Mouse (Mus musculus) embryonic stem cell, embryonic (primary cell): ENCODE data around the gene Rps15.

Experiments
- CTCF ChIA-PET, 4 experiments: fragments of 300-600 bp in 2 of 4; fragments of 350-600 bp in 2 of 4; sonication (Branson Sonifier 250); formaldehyde crosslinking; loops; one replicate each; lab custom pipeline; 2022; ENCODE audit warnings: inconsistent platforms in 2 of 4; lab: Charles Lee
- POLR2A ChIA-PET, 4 experiments: fragments of 300-600 bp in 2 of 4; fragments of 350-600 bp in 2 of 4; sonication (Branson Sonifier 250); formaldehyde crosslinking; loops; one replicate each; lab custom pipeline; 2022; ENCODE audit warnings: antibody characterized with exemption in 4 of 4, inconsistent platforms in 1 of 4; lab: Charles Lee

The Rps15 gene

GRCm38 (mm10) chr10:80255881-80256535 is 36.2 kb upstream of the Rps15 start:
- CTCF ChIA-PET, result interaction anchor here in 3 of 4 experiments (0.6 to 2.1 kb wide), 7 partner anchors 9 to 108 kb away, joined by 3 to 5 read pairs (median 4); partner anchors contain the start of genes Midn (in 1 of the 3) and Mum1 (in 1 of the 3)
- POLR2A ChIA-PET, result interaction anchor here in 3 of 4 experiments (0.5 to 12.5 kb wide), 13 partner anchors 10 to 402 kb away, joined by 3 to 169 read pairs (median 4); partner anchors contain the start of genes Rps15 (in 2 of the 3), Apc2 (in 1 of the 3), Mum1 (in 1 of the 3) and Ptbp1 (in 1 of the 3)

- ChIA-PET POLR2A (interaction anchor here in 2 of 4 experiments (0.6 to 12.5 kb wide), 11 partner anchors 8 to 575 kb away, joined by 3 to 169 read pairs (median 3); partner anchors contain the start of genes Rps15 (in 2 of the 2), Apc2 (in 1 of the 2) and Ndufs7 (in 1 of the 2)), CTCF (interaction anchor here in 1 of 4 experiments (0.6 kb wide), 1 partner anchor 32 kb away, joined by 5 read pairs; the partner anchor contains the start of gene Mum1)
These were observed 34.3 kb upstream of the Rps15 start for GRCm38 (mm10) chr10:80257936-80258335.

- ChIA-PET CTCF (interaction anchor here in 1 of 4 experiments (0.5 to 1.2 kb wide), 2 partner anchors 93 to 293 kb away, joined by 3 read pairs; no protein-coding TSS in a partner anchor), POLR2A (interaction anchor here in 3 of 4 experiments (0.5 to 12.5 kb wide), 17 partner anchors 9 to 91 kb away, joined by 3 to 169 read pairs (median 4); partner anchors contain the start of genes Apc2 (in 2 of the 3), Ndufs7 (in 2 of the 3), Rps15 (in 2 of the 3) and Pcsk4 (in 1 of the 3))
These were observed 33.3 kb upstream of the Rps15 start for GRCm38 (mm10) chr10:80258752-80259462.

GRCm38 (mm10) chr10:80259463-80259805 is 32.8 kb upstream of the Rps15 start:
- ChIA-PET POLR2A (interaction anchor here in 3 of 4 experiments (0.5 to 12.5 kb wide), 18 partner anchors 9 to 405 kb away, joined by 3 to 169 read pairs (median 4); partner anchors contain the start of genes Apc2 (in 2 of the 3), Ndufs7 (in 2 of the 3), Rps15 (in 2 of the 3) and Pcsk4 (in 1 of the 3)), CTCF (interaction anchor here in 1 of 4 experiments (1.2 kb wide), 1 partner anchor 92 kb away, joined by 3 read pairs; no protein-coding TSS in a partner anchor)

GRCm38 (mm10) chr10:80259861-80260641 is 32.2 kb upstream of the Rps15 start:
- ChIA-PET CTCF (interaction anchor here in 3 of 4 experiments (0.6 to 2.6 kb wide), 14 partner anchors 9 to 448 kb away, joined by 3 to 14 read pairs (median 3); partner anchors contain the start of genes Adamtsl5 (in 1 of the 3), Cbarp (in 1 of the 3) and Ndufs7 (in 1 of the 3)), POLR2A (interaction anchor here in 3 of 4 experiments (0.6 to 12.5 kb wide), 46 partner anchors 8 to 646 kb away, joined by 3 to 169 read pairs (median 5); partner anchors contain the start of genes Mum1 (in 3 of the 3), Rps15 (in 3 of the 3), Apc2 (in 2 of the 3) and Ndufs7 (in 2 of the 3))

GRCm38 (mm10) chr10:80260642-80261584 is 31.3 kb upstream of the Rps15 start, which contains the start of the genes Gamt and Dazap1:
TSS of gene Gamt (minus strand) at chr10:80261012.
TSS of gene Dazap1 (plus strand) at chr10:80261486.
- ChIA-PET CTCF (interaction anchor here (0.6 to 2.6 kb wide), 22 partner anchors 8 to 759 kb away, joined by 3 to 14 read pairs (median 3); partner anchors contain the start of genes Adamtsl5 (in 1 of the 4), Arid3a (in 1 of the 4), Cbarp (in 1 of the 4) and Mum1 (in 1 of the 4)), POLR2A (interaction anchor here in 3 of 4 experiments (0.6 to 12.5 kb wide), 90 partner anchors 9 to 1867 kb away, joined by 3 to 169 read pairs (median 4); partner anchors contain the start of genes Mum1 (in 3 of the 3), Rps15 (in 3 of the 3), Apc2 (in 2 of the 3) and Cirbp (in 2 of the 3))

GRCm38 (mm10) chr10:80261585-80261968 is 30.7 kb upstream of the Rps15 start:
- ChIA-PET POLR2A (interaction anchor here in 3 of 4 experiments (0.6 to 12.5 kb wide), 84 partner anchors 8 to 1867 kb away, joined by 3 to 169 read pairs (median 4); partner anchors contain the start of genes Rps15 (in 3 of the 3), Apc2 (in 2 of the 3), Cirbp (in 2 of the 3) and Mbd3 (in 2 of the 3)), CTCF (interaction anchor here in 3 of 4 experiments (0.6 to 2.6 kb wide), 16 partner anchors 31 to 759 kb away, joined by 3 to 14 read pairs (median 4); partner anchors contain the start of genes Adamtsl5 (in 1 of the 3), Arid3a (in 1 of the 3), Cbarp (in 1 of the 3) and Mum1 (in 1 of the 3))

- POLR2A ChIA-PET, result interaction anchor here in 3 of 4 experiments (0.6 to 12.5 kb wide), 63 partner anchors 9 to 667 kb away, joined by 3 to 169 read pairs (median 5); partner anchors contain the start of genes Rps15 (in 3 of the 3), Apc2 (in 2 of the 3), Mbd3 (in 2 of the 3) and Mum1 (in 2 of the 3)
- CTCF ChIA-PET, result interaction anchor here in 3 of 4 experiments (0.6 to 2.6 kb wide), 10 partner anchors 30 to 345 kb away, joined by 3 to 18 read pairs (median 4); partner anchors contain the start of genes Mum1 (in 1 of the 3), Pcsk4 (in 1 of the 3), Reep6 (in 1 of the 3) and Rps15 (in 1 of the 3)
These were observed 30.1 kb upstream of the Rps15 start for GRCm38 (mm10) chr10:80262169-80262568.

- ChIA-PET CTCF (interaction anchor here in 1 of 4 experiments (0.7 kb wide), 1 partner anchor 344 kb away, joined by 3 read pairs; no protein-coding TSS in a partner anchor), POLR2A (interaction anchor here (0.6 to 12.5 kb wide), 25 partner anchors 8 to 413 kb away, joined by 3 to 169 read pairs (median 12); partner anchors contain the start of genes Apc2 (in 2 of the 4), Ndufs7 (in 2 of the 4), Rps15 (in 2 of the 4) and Med16 (in 1 of the 4))
These were observed 29.4 kb upstream of the Rps15 start for GRCm38 (mm10) chr10:80262776-80263365.

GRCm38 (mm10) chr10:80264341-80265148 is 27.7 kb upstream of the Rps15 start:
- ChIA-PET POLR2A (interaction anchor here (0.6 to 12.5 kb wide), 36 partner anchors 9 to 412 kb away, joined by 3 to 169 read pairs (median 4); partner anchors contain the start of genes Rps15 (in 4 of the 4), Apc2 (in 2 of the 4), Mum1 (in 2 of the 4) and Csnk1g2 (in 1 of the 4)), CTCF (interaction anchor here in 3 of 4 experiments (0.6 to 1.3 kb wide), 9 partner anchors 8 to 496 kb away, joined by 3 to 5 read pairs (median 3); partner anchors contain the start of gene Mum1 (in 1 of the 3))

GRCm38 (mm10) chr10:80265149-80265486 is 27.1 kb upstream of the Rps15 start:
- CTCF ChIA-PET, result interaction anchor here in 2 of 4 experiments (0.6 to 1.3 kb wide), 8 partner anchors 9 to 497 kb away, joined by 3 to 5 read pairs (median 3); partner anchors contain the start of gene Mum1 (in 1 of the 2)
- POLR2A ChIA-PET, result interaction anchor here (0.7 to 12.5 kb wide), 35 partner anchors 9 to 411 kb away, joined by 3 to 169 read pairs (median 4); partner anchors contain the start of genes Rps15 (in 4 of the 4), Apc2 (in 2 of the 4), Mum1 (in 2 of the 4) and Csnk1g2 (in 1 of the 4)

- POLR2A ChIA-PET, result interaction anchor here in 2 of 4 experiments (1.0 to 2.1 kb wide), 8 partner anchors 8 to 103 kb away, joined by 3 to 6 read pairs (median 4); partner anchors contain the start of genes Dazap1 (in 1 of the 2) and Rps15 (in 1 of the 2)
- CTCF ChIA-PET, result no interaction called here
These were observed 22.2 kb upstream of the Rps15 start for GRCm38 (mm10) chr10:80270099-80270498.

- CTCF ChIA-PET, result no interaction called here
- POLR2A ChIA-PET, result interaction anchor here (0.6 to 9.6 kb wide), 10 partner anchors 8 to 503 kb away, joined by 3 to 87 read pairs (median 4); partner anchors contain the start of genes Rps15 (in 2 of the 4) and Apc2 (in 1 of the 4)
These were observed 21.5 kb upstream of the Rps15 start for GRCm38 (mm10) chr10:80270734-80271181.
